Mouse (Mus musculus): Measurements from ENCODE around the gene Mrgprx2.

GRCm38 (mm10) chr7:48436581-48436980 is 62.5 kb downstream of the Mrgprx2 start:
- TF ChIP-seq TAL1 (IDR thresholded peaks at IDR 0.05; ENCODE audit: low read length) (no peak), GATA1 (IDR thresholded peaks at IDR 0.05; ENCODE audit: low read length) (no peak)
